Mouse (Mus musculus) regulatory T cell (primary cell): ENCODE results near the gene Gm49711.

Source experiments
- in situ Hi-C: fragments of 300-600 bp; cut with MboI, MseI; formaldehyde crosslinking; loops from one replicate; pipeline ENCODE4 v1.15.1; 2025; ENCODE audit warnings: high pct_unique_total_duplicates

Gm49711 gene

GRCm38 (mm10) chr16:92119013-92119515, 60.9 kb downstream of the Gm49711 start:
- in situ Hi-C loops: no loop called here

- in situ Hi-C loops: no loop called here
Observed at GRCm38 (mm10) chr16:92120899-92121531, 62.9 kb downstream of the Gm49711 start.

GRCm38 (mm10) chr16:92127226-92127625, 69.1 kb downstream of the Gm49711 start:
- in situ Hi-C loops: no loop called here

- in situ Hi-C loops: no loop called here
Observed at GRCm38 (mm10) chr16:92127666-92128065, 69.5 kb downstream of the Gm49711 start.

- in situ Hi-C loops: no loop called here
Observed at GRCm38 (mm10) chr16:92129843-92130242, 71.7 kb downstream of the Gm49711 start.

- in situ Hi-C loops: no loop called here
Observed at GRCm38 (mm10) chr16:92132511-92132910, 74.4 kb downstream of the Gm49711 start.

- in situ Hi-C loops: no loop called here
Observed at GRCm38 (mm10) chr16:92134148-92134764, 76.1 kb downstream of the Gm49711 start.

GRCm38 (mm10) chr16:92136275-92136674, 78.2 kb downstream of the Gm49711 start:
- in situ Hi-C loops: no loop called here

GRCm38 (mm10) chr16:92139386-92140261, 81.5 kb downstream of the Gm49711 start:
- in situ Hi-C loops: no loop called here

GRCm38 (mm10) chr16:92140328-92140727, 82.2 kb downstream of the Gm49711 start:
- in situ Hi-C loops: no loop called here

- in situ Hi-C loops: no loop called here
Observed at GRCm38 (mm10) chr16:92141021-92141420, 82.9 kb downstream of the Gm49711 start.

GRCm38 (mm10) chr16:92142426-92143012, 84.4 kb downstream of the Gm49711 start:
- in situ Hi-C loops: no loop called here

GRCm38 (mm10) chr16:92147631-92148366, 89.7 kb downstream of the Gm49711 start:
- in situ Hi-C loops: no loop called here

- in situ Hi-C loops: no loop called here
Observed at GRCm38 (mm10) chr16:92148367-92148728, 90.2 kb downstream of the Gm49711 start.

GRCm38 (mm10) chr16:92150975-92151374, 92.9 kb downstream of the Gm49711 start:
- in situ Hi-C loops: no loop called here

- in situ Hi-C loops: no loop called here
Observed at GRCm38 (mm10) chr16:92158021-92158455, 99.9 kb downstream of the Gm49711 start.

GRCm38 (mm10) chr16:92158461-92159091, 100.5 kb downstream of the Gm49711 start:
- in situ Hi-C loops: no loop called here

- in situ Hi-C loops: no loop called here
Observed at GRCm38 (mm10) chr16:92159114-92159513, 101.0 kb downstream of the Gm49711 start.

- in situ Hi-C loops: loop anchor here (10.0 kb wide), 1 partner anchor 787 kb away; the partner anchor contains the start of gene Ifnar2
Observed at GRCm38 (mm10) chr16:92162289-92162688, 104.2 kb downstream of the Gm49711 start.

GRCm38 (mm10) chr16:92163545-92163944, 105.4 kb downstream of the Gm49711 start:
- in situ Hi-C loops: loop anchor here (10.0 kb wide), 1 partner anchor 789 kb away; the partner anchor contains the start of gene Ifnar2

- in situ Hi-C loops: no loop called here
Observed at GRCm38 (mm10) chr16:92176052-92176451, 117.9 kb downstream of the Gm49711 start.
